Mouse (Mus musculus): ENCODE data around the gene Kpna2.
"Not testable (repeated sequence)": the region's sequence is repeated elsewhere in the genome, so short reads cannot be mapped to it uniquely, and the experiment has no call there.

Gene Kpna2

DNA sequence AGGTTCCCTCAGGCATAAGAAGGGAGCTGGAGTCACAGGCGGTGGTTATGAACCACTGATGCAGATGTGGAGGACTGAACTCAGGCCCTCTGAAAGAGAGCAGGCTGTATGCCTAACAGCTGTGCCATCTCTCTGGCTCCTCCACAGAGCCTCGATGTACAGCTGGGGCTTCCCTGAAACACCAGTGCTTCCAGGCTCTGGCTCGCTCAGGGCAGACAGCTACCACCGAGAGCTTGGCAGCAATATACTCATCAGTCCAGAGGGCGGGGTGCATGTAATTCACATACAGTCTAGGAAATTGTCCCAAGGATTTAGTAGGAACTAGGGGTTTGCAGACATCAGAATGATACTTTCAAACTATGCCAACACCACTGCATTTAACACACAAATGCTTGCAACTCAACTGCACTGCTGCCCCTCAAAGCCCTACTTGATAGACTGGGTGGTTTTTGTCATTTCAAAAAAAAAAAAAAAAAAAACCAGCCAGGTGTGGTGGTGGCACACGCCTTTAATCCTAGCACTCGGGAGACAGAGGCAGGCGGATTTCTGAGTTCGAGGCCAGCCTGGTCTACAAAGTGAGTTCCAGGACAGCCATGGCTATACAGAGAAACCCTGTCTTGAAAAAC lies 13.2 kb downstream of the Kpna2 start:
- in situ Hi-C loops (cut with MboI, MseI), result not testable (repeated sequence)

- in situ Hi-C loops (cut with MboI, MseI), result no loop called here
Observed at GRCm38 (mm10) chr11:106982351-106982750, 17.0 kb downstream of the Kpna2 start.

DNA sequence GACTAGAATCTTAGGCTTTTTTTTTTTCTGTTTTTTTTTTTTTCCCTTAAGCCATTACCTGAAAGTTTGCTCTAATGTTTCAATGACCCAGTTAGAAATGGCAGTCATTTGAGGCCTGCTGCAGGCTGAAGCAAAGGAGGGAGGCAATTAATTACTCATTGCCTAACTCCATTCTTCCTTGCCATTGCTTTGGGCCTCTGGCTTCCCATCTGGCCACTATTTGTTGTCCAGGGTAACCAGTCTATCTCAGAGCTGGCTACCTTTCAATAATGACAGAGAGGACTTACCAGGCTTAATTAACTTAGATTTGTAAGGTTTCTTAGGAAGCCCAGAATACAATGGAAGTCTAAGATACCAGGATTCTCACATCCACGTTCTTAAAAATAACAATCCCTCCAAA lies 17.6 kb downstream of the Kpna2 start:
- in situ Hi-C loops (cut with MboI, MseI), result no loop called here

GRCm38 (mm10) chr11:106980455-106980854 lies 18.9 kb downstream of the Kpna2 start:
- in situ Hi-C loops (cut with MboI, MseI), result no loop called here

DNA sequence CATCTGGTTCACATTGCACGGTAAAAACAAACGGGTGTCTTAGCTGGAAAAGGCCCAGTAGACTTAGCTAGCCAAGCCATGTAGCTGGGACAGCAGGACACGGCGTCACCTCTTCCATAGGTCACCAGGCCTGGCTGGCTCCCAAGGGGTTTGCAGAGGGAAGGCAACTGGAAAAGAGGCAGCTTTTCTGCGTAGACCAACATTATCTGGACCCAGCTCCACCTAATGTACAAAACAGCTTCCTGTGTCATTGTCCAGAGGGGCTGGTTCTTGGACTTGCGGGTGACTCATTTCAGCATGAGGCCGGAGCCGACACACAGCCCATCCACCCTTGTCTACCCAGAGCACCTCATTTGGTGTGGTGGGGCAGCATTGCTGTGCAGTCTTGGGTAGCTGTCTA lies 23.1 kb downstream of the Kpna2 start:
- in situ Hi-C loops (cut with MboI, MseI), result loop anchor here in 1 of 2 experiments (5.0 kb wide), 2 partner anchors 44 to 129 kb away; no protein-coding TSS in a partner anchor

- in situ Hi-C loops (cut with MboI, MseI), result loop anchor here in 1 of 2 experiments (5.0 kb wide), 2 partner anchors 43 to 128 kb away; no protein-coding TSS in a partner anchor
Observed at GRCm38 (mm10) chr11:106975419-106976177, 23.7 kb downstream of the Kpna2 start.

GRCm38 (mm10) chr11:106974440-106974839 lies 24.9 kb downstream of the Kpna2 start:
- in situ Hi-C loops (cut with MboI, MseI), result no loop called here

DNA sequence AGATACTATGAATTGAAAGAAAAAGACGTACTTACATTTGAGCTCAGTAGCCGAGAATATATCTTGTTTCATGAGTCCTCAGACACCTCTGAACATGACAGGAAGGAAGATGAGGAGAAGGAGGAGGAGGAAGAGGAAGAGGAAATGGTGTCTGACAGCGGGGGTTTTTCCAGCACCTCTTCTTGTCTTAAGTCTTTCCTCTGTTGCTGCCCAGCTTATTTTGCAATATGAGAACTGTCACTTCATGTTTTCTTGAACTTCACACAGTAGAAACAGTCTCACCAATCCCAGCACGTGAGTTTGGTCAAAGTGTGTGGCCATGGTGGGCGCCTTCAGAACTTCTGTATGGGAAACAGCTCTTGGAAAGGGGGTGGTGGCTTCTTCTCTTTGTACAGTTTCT lies 26.3 kb downstream of the Kpna2 start:
- in situ Hi-C loops (cut with MboI, MseI), result no loop called here

DNA sequence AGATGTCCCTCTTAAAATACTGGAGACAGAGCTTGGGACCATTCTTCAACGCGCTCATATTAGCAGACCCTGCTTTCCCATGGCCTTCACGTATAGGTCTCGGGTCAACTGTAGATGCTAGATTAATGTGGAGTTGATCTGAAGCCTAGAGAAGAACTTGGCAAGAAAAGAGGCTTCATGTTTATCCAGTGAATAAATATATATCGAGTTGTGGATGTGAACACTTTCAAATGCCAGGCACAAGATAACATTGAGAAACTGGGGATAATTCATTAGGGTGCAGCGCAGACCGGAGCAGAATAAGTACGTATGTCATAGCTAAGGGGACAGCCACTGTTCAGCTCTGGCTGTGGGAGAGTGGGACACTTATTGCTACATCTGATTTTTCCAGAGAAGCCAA lies 29.5 kb downstream of the Kpna2 start:
- in situ Hi-C loops (cut with MboI, MseI), result loop anchor here in 1 of 2 experiments (5.0 kb wide), 2 partner anchors 47 to 122 kb away; partner anchors contain the start of gene Smurf2

DNA sequence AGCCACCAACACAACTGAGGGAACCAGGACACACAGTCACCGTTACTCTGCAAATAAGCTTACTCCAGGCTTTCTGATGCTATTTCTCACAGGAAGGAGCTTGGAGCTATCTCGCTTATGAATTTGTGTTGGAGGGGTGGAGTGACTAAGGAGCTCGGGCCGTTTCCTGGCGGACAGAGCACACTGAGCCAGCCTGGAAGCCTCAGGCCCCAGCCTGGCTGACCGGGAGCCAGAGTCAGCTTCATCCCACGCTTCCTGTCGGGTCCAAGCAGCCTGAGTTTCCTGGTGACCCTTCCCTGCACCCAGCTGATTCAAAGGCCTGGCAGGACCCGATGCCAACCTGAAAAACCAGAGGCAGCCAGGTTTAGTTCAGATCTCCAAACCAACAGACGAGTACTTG lies 31.7 kb downstream of the Kpna2 start:
- in situ Hi-C loops (cut with MboI, MseI), result loop anchor here in 1 of 2 experiments (5.0 kb wide), 2 partner anchors 45 to 120 kb away; partner anchors contain the start of gene Smurf2

- in situ Hi-C loops (cut with MboI, MseI), result loop anchor here in 1 of 2 experiments (5.0 kb wide), 2 partner anchors 44 to 119 kb away; partner anchors contain the start of gene Smurf2
Observed at GRCm38 (mm10) chr11:106965881-106966280, 33.5 kb downstream of the Kpna2 start.

DNA sequence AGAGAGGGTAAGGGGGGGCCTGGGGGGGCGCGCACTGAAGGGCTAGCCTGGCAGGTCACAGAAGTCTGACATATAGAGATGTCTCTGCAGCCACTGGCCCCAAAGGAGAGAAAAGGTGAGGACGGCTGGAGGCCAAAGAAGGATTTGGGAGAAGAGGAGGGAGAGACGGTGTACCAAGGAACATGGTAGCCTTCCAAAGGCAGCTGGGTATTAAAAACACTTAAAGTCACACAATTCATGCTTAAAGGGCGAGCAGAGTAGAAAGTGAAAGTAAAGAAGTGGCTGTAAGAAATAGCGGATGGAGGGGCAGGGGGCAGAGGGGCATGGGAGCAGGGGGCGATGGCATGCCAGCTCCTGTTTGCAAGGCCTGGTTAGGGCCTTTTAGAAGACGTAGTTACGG lies 37.0 kb downstream of the Kpna2 start:
- in situ Hi-C loops (cut with MboI, MseI), result no loop called here

DNA sequence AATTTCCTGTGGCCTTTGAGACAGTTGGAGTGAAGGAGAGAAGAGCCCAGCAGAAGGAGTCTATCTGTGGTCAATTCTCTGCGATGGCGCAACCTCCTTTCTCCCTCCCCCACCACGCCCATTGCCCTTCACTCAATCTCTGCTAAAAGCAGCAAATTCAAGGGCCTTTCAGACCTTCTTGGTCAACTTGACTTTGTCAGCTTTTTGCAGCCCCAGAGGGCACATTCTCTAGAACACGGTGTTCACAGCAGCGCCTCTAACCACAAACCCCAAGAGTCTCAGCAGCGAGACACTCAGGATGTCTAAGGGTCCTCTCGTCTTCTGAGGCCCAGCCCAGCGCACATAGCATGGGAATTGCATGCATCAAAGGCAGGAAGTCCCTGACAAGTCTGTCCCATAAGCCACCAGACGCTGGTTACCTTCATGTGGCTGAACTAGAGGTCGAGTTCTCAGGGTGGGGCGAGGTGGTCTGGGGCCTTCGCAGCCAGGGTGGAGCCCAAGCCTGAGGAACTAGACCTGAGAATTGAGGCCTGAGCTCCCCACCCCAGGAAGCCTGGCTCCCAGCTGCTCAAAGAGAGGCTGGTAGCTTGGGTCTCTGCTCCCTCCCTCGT lies 37.8 kb downstream of the Kpna2 start:
- in situ Hi-C loops (cut with MboI, MseI), result no loop called here

GRCm38 (mm10) chr11:106959121-106959520 lies 40.2 kb downstream of the Kpna2 start:
- in situ Hi-C loops (cut with MboI, MseI), result no loop called here

- in situ Hi-C loops (cut with MboI, MseI), result no loop called here
Observed at GRCm38 (mm10) chr11:106958407-106959071, 40.8 kb downstream of the Kpna2 start.

DNA sequence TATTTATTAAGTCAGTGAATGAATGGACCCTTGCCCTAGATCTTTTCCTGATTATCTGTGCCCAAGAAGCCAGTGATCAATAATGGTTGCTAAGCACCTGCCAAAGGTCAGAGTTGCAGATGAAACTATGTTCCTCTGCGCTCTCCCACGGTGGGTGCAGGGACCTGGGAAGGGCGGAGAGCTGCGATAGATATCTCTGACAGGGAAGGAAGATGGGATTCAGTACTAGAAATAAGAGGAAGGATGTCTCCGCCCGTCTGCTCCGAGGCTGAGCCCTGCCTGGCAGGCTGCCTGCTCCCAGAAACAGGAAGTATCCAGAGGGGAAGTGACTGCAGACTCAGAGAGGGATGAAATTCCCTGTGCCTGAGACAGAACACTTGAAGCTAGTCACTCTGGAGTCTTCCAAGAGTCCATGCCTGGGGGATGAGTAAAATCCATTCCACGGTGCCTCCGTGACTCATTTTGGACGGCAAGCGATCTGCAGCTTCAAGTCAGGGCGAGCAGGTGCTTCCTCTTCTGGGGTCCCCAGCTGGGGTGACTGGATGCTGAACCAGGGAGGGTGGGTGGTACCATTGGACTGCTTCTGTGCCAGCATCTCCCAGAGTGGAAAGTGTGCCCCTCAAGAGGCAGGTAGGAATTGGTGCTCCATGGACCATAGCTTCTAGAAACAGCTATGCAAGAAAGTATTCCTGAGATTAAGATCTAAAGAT lies 41.9 kb downstream of the Kpna2 start:
- in situ Hi-C loops (cut with MboI, MseI), result no loop called here

GRCm38 (mm10) chr11:106954566-106954965 lies 44.8 kb downstream of the Kpna2 start:
- in situ Hi-C loops (cut with MboI, MseI), result no loop called here

GRCm38 (mm10) chr11:106954116-106954515 lies 45.2 kb downstream of the Kpna2 start:
- in situ Hi-C loops (cut with MboI, MseI), result no loop called here

Measured in T-helper 17 cell (primary cell).